Mouse (Mus musculus): ENCODE data around the gene Avpr2. TPM values are rescaled to one million over a fixed set of nuclear protein-coding genes. Genes with fewer than 3 reads are reported as not detected.

The Avpr2 gene
- total RNA-seq, 2 experiments from 2014 or later, result not detected

DNA sequence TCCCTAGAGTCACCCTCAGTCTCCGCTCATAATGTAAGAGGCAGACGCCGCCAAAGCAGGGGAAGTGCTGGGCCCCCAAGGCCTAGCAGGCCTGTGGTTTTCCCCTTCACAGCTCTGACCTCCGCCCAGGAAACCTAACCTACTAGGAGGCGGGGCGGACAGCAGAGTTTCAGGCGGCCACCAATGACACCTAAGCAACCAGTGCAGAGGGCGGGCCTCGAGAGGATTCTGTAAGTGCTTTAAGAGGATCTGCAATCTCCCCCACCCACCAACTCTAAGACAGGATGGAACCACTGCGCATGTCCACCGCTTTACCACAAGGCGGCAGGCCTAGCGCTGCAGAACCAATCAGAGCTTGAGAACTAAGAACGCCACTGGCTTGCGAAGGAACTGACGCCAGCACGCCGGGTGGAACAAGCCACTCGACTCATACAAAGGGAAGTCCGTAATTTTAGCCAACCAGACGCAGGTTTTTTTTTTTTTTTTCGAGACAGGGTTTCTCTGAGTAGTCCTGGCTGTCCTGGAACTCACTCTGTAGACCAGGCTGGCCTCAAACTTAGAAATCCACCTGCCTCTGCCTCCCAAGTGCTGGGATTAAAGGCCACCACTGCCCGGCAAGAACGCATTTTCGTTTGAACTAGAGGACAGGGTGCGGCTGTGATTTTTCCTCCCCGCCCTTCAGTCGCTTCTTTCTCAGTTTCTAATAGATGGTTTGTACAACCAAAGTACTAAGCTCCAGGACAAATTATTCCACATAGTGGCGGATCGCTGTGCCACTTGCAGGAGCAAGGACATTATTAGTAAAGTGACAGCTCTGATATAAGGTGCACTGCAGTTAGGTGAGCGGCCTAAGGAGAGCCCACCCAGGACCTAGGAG lies 23.2 kb downstream of the Avpr2 start:
- ATAC-seq (replicated peaks; ENCODE audit: low FRiP score, poor library complexity, severe bottlenecking), result peak; percentile 96

- ATAC-seq (replicated peaks; ENCODE audit: low FRiP score, poor library complexity, severe bottlenecking), result no peak
Observed at GRCm38 (mm10) chrX:73916945-73917344, 25.0 kb downstream of the Avpr2 start.

- ATAC-seq (replicated peaks; ENCODE audit: low FRiP score, poor library complexity, severe bottlenecking), result no peak
Observed at GRCm38 (mm10) chrX:73918631-73919030, 26.7 kb downstream of the Avpr2 start.

GRCm38 (mm10) chrX:73921285-73921822 lies 29.5 kb downstream of the Avpr2 start:
- peak; percentile 15; the same call in 1 of the 2 replicates for ATAC-seq (replicated peaks; ENCODE audit: low FRiP score, poor library complexity, severe bottlenecking)

DNA sequence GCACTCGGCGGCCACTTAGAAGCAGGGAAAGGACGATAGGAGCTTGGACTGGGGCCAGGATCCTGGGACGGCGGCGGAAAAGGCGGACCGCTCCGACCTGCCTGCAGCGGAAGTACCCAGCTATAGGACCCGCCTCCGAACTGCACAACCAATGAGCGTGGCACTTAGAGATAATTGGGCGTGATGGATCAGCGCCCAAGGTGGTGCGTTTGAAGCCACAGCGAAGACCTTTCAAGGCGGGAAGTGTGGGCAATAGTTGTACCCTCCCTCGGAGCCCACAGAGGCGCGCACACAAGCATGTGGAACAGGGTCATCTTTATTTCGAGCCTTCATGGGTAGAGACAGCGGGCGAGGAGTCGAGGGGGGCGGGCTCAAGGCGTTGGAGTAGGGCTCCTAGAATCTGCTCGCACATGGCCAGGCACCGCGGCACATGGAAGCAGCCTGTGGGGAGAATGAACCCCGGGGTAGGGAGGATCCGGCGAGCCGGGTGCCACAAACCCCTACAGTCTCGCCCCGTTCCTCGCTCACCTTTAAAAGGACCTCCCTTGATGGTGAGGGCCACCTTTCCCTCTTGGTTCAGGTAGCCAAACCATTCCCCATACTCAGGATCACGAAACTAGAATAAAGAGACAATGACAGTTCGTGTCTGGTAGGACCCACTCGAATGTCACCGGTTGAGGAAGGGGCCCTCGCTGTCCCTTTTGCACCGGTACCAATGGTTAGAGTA lies 30.1 kb downstream of the Avpr2 start, which contains the start of the genes Arhgap4 and Naa10:
Gene Arhgap4, minus strand, starts transcription at position 48 of the 727 bp plus-strand sequence.
Gene Naa10, minus strand, starts transcription at position 122 of the 727 bp plus-strand sequence.
- peak; percentile 98 for ATAC-seq (replicated peaks; ENCODE audit: low FRiP score, poor library complexity, severe bottlenecking)

- no peak for ATAC-seq (replicated peaks; ENCODE audit: low FRiP score, poor library complexity, severe bottlenecking)
Observed at GRCm38 (mm10) chrX:73922550-73922882, 30.6 kb downstream of the Avpr2 start.

- ATAC-seq (replicated peaks; ENCODE audit: low FRiP score, poor library complexity, severe bottlenecking), result peak; percentile 41
Observed at GRCm38 (mm10) chrX:73930402-73931062, 38.6 kb downstream of the Avpr2 start, which contains the start of gene Renbp. Gene Renbp (minus strand): TSS chrX:73930850.

DNA sequence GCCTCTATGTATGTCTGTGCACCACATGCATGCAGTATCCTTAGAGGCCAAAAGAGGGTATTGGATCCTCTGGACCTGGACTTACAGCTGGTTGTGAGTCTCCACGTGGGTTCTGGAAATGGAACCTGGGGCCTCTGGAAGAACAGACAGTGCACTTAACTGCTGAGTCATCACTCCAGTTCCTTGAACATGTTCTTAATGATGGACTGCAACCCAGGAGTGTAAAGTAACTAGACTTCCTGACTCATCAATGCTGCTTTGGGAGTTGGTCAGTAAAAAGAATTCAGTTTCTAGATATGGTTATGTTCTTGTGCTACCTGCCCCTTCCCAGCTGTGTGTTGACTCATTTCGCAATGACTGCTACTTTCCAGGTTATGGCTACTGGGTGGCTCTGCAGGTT lies 40.0 kb downstream of the Avpr2 start:
- peak; percentile 52; the same call in 1 of the 2 replicates for ATAC-seq (replicated peaks; ENCODE audit: low FRiP score, poor library complexity, severe bottlenecking)

DNA sequence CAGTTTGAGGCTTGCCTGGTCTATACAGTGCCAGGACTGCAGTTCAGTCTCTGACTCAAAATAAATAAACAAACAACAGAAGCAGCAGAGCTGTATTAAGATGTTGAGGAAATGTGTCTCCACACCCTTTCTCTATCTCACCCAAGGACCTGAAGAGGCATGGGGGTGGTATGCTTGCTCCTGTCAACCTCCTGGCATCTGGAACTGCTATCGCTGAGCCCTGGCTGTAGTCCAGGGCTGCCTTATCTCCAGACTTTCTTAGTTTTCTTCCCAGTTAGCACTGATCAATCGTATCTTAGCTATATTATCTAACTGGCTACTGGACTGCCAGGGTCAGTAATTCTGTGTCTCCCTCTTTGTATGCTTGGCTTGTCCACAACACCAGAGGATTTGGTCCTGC lies 50.0 kb downstream of the Avpr2 start:
- no peak for ATAC-seq (replicated peaks; ENCODE audit: low FRiP score, poor library complexity, severe bottlenecking)

GRCm38 (mm10) chrX:73942294-73942693 lies 50.4 kb downstream of the Avpr2 start:
- ATAC-seq (replicated peaks; ENCODE audit: low FRiP score, poor library complexity, severe bottlenecking), result no peak

Other genes with a start within 250 kb of the Avpr2 start
- gene Pnck, start 232.0 kb upstream of the Avpr2 start, total RNA-seq (2015; ENCODE audit: low replicate concordance), result not detected in 2 replicates
- not detected in 2 replicates for gene Pnck, start 232.0 kb upstream of the Avpr2 start, total RNA-seq (2017; ENCODE audit: low replicate concordance)
- gene Slc6a8, start 219.0 kb upstream of the Avpr2 start, total RNA-seq (2015; ENCODE audit: low replicate concordance), result not detected in 2 replicates
- gene Slc6a8, start 219.0 kb upstream of the Avpr2 start, total RNA-seq (2017; ENCODE audit: low replicate concordance), result 1.4 TPM in 1 of 2 replicates, not detected in the other
- 60.6 and 85.3 TPM in 2 replicates for gene Bcap31, start 175.9 kb upstream of the Avpr2 start, total RNA-seq (2015; ENCODE audit: low replicate concordance)
- 51.2 and 52.8 TPM in 2 replicates for gene Bcap31, start 175.9 kb upstream of the Avpr2 start, total RNA-seq (2017; ENCODE audit: low replicate concordance)
- gene Abcd1, start 175.5 kb upstream of the Avpr2 start, total RNA-seq (2015; ENCODE audit: low replicate concordance), result 8.1 and 12.1 TPM in 2 replicates
- gene Abcd1, start 175.5 kb upstream of the Avpr2 start, total RNA-seq (2017; ENCODE audit: low replicate concordance), result 1.3 and 4.0 TPM in 2 replicates
- not detected in 2 replicates for gene Plxnb3, start 135.0 kb upstream of the Avpr2 start, total RNA-seq (2015; ENCODE audit: low replicate concordance)
- 0.77 and 0.84 TPM in 2 replicates for gene Plxnb3, start 135.0 kb upstream of the Avpr2 start, total RNA-seq (2017; ENCODE audit: low replicate concordance)
- gene Srpk3, start 117.7 kb upstream of the Avpr2 start, total RNA-seq (2015; ENCODE audit: low replicate concordance), result not detected in 2 replicates
- not detected in 2 replicates for gene Srpk3, start 117.7 kb upstream of the Avpr2 start, total RNA-seq (2017; ENCODE audit: low replicate concordance)
- gene Idh3g, start 105.2 kb upstream of the Avpr2 start, total RNA-seq (2015; ENCODE audit: low replicate concordance), result 74.8 and 98.4 TPM in 2 replicates
- gene Idh3g, start 105.2 kb upstream of the Avpr2 start, total RNA-seq (2017; ENCODE audit: low replicate concordance), result 62.6 and 62.9 TPM in 2 replicates
- gene Ssr4, start 105.1 kb upstream of the Avpr2 start, total RNA-seq (2015; ENCODE audit: low replicate concordance), result 86.9 and 180 TPM in 2 replicates
- gene Ssr4, start 105.1 kb upstream of the Avpr2 start, total RNA-seq (2017; ENCODE audit: low replicate concordance), result 44.0 and 61.8 TPM in 2 replicates
- gene Pdzd4, start 67.1 kb upstream of the Avpr2 start, total RNA-seq (2015; ENCODE audit: low replicate concordance), result 1.5 TPM in 1 of 2 replicates, not detected in the other
- gene Pdzd4, start 67.1 kb upstream of the Avpr2 start, total RNA-seq (2017; ENCODE audit: low replicate concordance), result 0.28 TPM in 1 of 2 replicates, not detected in the other
- gene L1cam, start 4.0 kb downstream of the Avpr2 start, total RNA-seq (2015; ENCODE audit: low replicate concordance), result 5.2 TPM in 2 replicates
- 5.3 and 6.2 TPM in 2 replicates for gene L1cam, start 4.0 kb downstream of the Avpr2 start, total RNA-seq (2017; ENCODE audit: low replicate concordance)
- 15.5 and 16.3 TPM in 2 replicates for gene Arhgap4, start 29.8 kb downstream of the Avpr2 start, total RNA-seq (2015; ENCODE audit: low replicate concordance)
- 18.4 and 23.4 TPM in 2 replicates for gene Arhgap4, start 29.8 kb downstream of the Avpr2 start, total RNA-seq (2017; ENCODE audit: low replicate concordance)
- 10.6 and 26.8 TPM in 2 replicates for gene Naa10, start 29.8 kb downstream of the Avpr2 start, total RNA-seq (2015; ENCODE audit: low replicate concordance)
- gene Naa10, start 29.8 kb downstream of the Avpr2 start, total RNA-seq (2017; ENCODE audit: low replicate concordance), result 18.1 TPM in 2 replicates
- gene Renbp, start 38.7 kb downstream of the Avpr2 start, total RNA-seq (2015; ENCODE audit: low replicate concordance), result 7.7 TPM in 1 of 2 replicates, not detected in the other
- gene Renbp, start 38.7 kb downstream of the Avpr2 start, total RNA-seq (2017; ENCODE audit: low replicate concordance), result 5.4 and 12.4 TPM in 2 replicates
- 67.9 and 78.2 TPM in 2 replicates for gene Hcfc1, start 74.3 kb downstream of the Avpr2 start, total RNA-seq (2015; ENCODE audit: low replicate concordance)
- 45.2 and 47.4 TPM in 2 replicates for gene Hcfc1, start 74.3 kb downstream of the Avpr2 start, total RNA-seq (2017; ENCODE audit: low replicate concordance)
- 20.4 and 23.2 TPM in 2 replicates for gene Irak1, start 131.8 kb downstream of the Avpr2 start, total RNA-seq (2015; ENCODE audit: low replicate concordance)
- 21.8 and 49.6 TPM in 2 replicates for gene Irak1, start 131.8 kb downstream of the Avpr2 start, total RNA-seq (2017; ENCODE audit: low replicate concordance)
- not detected in 2 replicates for gene Opn1mw, start 235.4 kb downstream of the Avpr2 start, total RNA-seq (2015; ENCODE audit: low replicate concordance)
- not detected in 2 replicates for gene Opn1mw, start 235.4 kb downstream of the Avpr2 start, total RNA-seq (2017; ENCODE audit: low replicate concordance)
- 8.5 and 9.4 TPM in 2 replicates for gene Mecp2, start 243.3 kb downstream of the Avpr2 start, total RNA-seq (2015; ENCODE audit: low replicate concordance)
- gene Mecp2, start 243.3 kb downstream of the Avpr2 start, total RNA-seq (2017; ENCODE audit: low replicate concordance), result 7.2 and 11.4 TPM in 2 replicates

Measured in erythroblast, adult 5-6 weeks (primary cell).